Mouse (Mus musculus): ENCODE measurements at regions not wholly inside any gene's neighbourhood (a gene's known extent, or its start where the extent isn't known, plus 50 kb on each side); places are given as distances from the start of the nearest gene placed in this dataset.

GRCm38 (mm10) chr2:146787811-146788455, 67.7 kb upstream of the Kiz start:
- no peak for ATAC-seq (replicated peaks; ENCODE audit: insufficient number of reproducible peaks, low FRiP score, low TSS enrichment, poor library complexity, severe bottlenecking)

DNA sequence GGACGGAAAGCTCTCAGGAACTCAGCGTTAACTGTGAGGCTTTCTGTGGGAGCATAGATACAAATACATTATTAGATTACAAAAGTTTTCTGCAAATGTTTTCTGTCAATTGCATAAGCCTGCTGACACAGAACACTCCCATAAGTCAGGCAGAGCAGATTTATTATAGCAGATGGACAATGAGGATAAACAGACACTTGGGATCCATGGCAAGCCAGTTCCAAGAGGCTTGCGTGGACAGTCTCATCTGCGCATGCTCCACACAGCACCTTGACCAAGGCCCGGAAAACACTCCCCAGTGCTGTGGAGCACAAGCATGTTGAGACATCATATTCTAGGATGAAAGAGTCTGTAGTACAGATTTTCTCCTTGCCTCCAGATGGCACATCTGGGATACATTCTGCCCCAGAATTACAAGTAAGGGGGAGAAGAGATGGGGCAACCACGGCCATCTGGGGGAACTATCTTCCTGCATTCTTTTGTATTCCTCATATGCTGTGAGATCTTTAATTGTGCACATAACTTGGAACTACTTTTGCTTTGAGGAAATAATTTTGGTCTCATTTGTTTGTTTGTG, 62.7 kb upstream of the Kiz start:
- no peak for ATAC-seq (replicated peaks; ENCODE audit: insufficient number of reproducible peaks, low FRiP score, low TSS enrichment, poor library complexity, severe bottlenecking)

DNA sequence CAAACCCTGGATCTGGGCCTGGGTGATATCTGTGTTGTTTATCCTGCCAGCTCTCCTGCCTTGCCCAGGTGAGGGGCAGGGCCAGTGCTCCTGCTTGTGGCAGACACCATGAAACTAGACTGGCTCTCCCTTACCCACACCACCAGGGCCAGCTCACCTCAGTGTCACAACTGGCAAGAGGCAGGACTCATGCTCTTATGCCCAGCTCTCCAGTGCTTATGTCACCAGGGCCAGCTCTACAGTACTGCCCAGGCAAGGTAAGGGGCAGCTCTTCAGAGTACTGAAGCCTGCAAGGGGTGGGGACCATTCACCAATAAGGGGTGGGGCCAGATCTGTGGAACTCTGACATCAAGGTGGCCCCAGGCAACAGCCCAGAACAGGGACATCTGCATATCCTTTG, 52.7 kb upstream of the Kiz start:
- ATAC-seq (replicated peaks; ENCODE audit: insufficient number of reproducible peaks, low FRiP score, low TSS enrichment, poor library complexity, severe bottlenecking) = no peak
